Mouse (Mus musculus) lung, embryonic 14.5 days (tissue): ENCODE data around the gene Arsg. TPM values are rescaled to one million over a fixed set of nuclear protein-coding genes. Genes with fewer than 3 reads are reported as not detected.

Experiments used
- ATAC-seq: fragments of 200-750 bp; cut with Nextera tagmentation; 2 replicates; pipeline ENCODE4 v1.8.0; 2017; ENCODE audit warnings: mild to moderate bottlenecking, moderate TSS enrichment, moderate library complexity; ENCODE audit not compliant: insufficient read depth
- DNase-seq: peaks from one replicate; pipeline ENCODE4 v3.0.0-alpha.2; 2015
- H3K27ac ChIP-seq: fragments of 300-500 bp; sonication (generic); 2 replicates; pipeline ENCODE4 v1.5.1; 2014; ENCODE audit warnings: low read depth, mild to moderate bottlenecking, moderate library complexity
- H3K27me3 ChIP-seq: fragments of 300-500 bp; sonication (generic); 2 replicates; pipeline ENCODE4 v1.6.1; 2014; ENCODE audit warnings: low read length, control low read depth; ENCODE audit not compliant: insufficient read depth
- H3K36me3 ChIP-seq: fragments of 300-500 bp; sonication (generic); 2 replicates; pipeline ENCODE4 v1.6.1; 2014; ENCODE audit warnings: control low read depth; ENCODE audit not compliant: insufficient read depth
- H3K4me1 ChIP-seq: fragments of 300-500 bp; sonication (generic); 2 replicates; pipeline ENCODE4 v1.6.1; 2014; ENCODE audit warnings: antibody characterized with exemption, control low read depth; ENCODE audit not compliant: insufficient read depth
- H3K4me2 ChIP-seq: fragments of 300-500 bp; sonication (generic); 2 replicates; pipeline ENCODE4 v1.6.1; 2014; ENCODE audit warnings: mild to moderate bottlenecking
- H3K4me3 ChIP-seq: fragments of 300-500 bp; sonication (generic); 2 replicates; pipeline ENCODE4 v1.5.1; 2014; ENCODE audit warnings: low read depth, low read length
- H3K9ac ChIP-seq: fragments of 300-500 bp; sonication (generic); 2 replicates; pipeline ENCODE4 v1.6.1; 2014
- H3K9me3 ChIP-seq: fragments of 300-500 bp; sonication (generic); 2 replicates; pipeline ENCODE4 v1.6.1; 2016; ENCODE audit warnings: low read depth, low read length, control low read depth
- CTCF ChIP-seq: IDR thresholded peaks from 2 replicates; pipeline ENCODE4 v1.5.1; 2016; ENCODE audit warnings: antibody characterized with exemption, low read depth
- WGBS: fragments of 180-500 bp; shearing (Covaris S2); extraction: QIAGEN DNeasy Blood & Tissue Kit; methylation state at CpG from one replicate; pipeline ENCODE4 v1.1.7; 2014; 5-methylcytosine and 5-hydroxymethylcytosine counted together
- polyA plus RNA-seq: library from polyadenylated mRNA; unstranded; fragments of >200 nt; fragmentation: Nextera tagmentation; extraction: Ambion mirVana; gene quantifications from 2 replicates; pipeline ENCODE4 v1.2.1, GENCODE M21; 2014

Gene Arsg
- polyA plus RNA-seq, 1 experiment from 2014 or later, result 5.3 TPM

DNA sequence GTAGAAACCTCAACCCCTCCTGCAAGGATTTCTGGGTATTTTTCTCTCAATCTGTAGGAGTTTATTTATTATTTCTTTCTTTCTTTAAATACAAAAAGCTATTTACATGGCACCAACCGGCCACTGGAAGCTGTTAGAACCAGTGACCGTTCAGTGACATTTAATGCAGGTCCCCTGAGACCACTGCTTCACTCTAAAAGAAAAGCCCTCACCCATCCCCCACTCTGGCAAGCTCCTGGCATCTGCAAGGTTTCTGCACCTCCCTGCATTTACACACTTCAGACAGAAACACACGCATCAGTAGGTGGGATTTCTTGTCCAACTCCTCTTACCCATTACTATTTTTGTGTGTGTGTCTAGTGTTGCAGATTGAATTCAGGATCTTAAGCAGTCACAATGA, 33.9 kb downstream of the Arsg start:
- H3K27me3 ChIP-seq, result no peaks in the 10 kb centered on the region
- H3K4me1 ChIP-seq, result no peaks in the 10 kb centered on the region
- H3K36me3 ChIP-seq, result no peaks in the 10 kb centered on the region
- H3K4me2 ChIP-seq, result no peak overlapping the region
- H3K27ac ChIP-seq, result no peak overlapping the region
- 43% methylated on average over 3 of the region's 3 CpGs for WGBS
- no peak overlapping the region for H3K9ac ChIP-seq
- no peak overlapping the region for H3K4me3 ChIP-seq
- no peak for ATAC-seq
- TF ChIP-seq CTCF, result no peak
- no peaks in the 10 kb centered on the region for H3K9me3 ChIP-seq
- no peak for DNase-seq

GRCm38 (mm10) chr11:109512995-109513675, 40.0 kb downstream of the Arsg start:
- no peak overlapping the region for H3K9ac ChIP-seq
- ATAC-seq, result no peak
- no peak for DNase-seq
- no peaks in the 10 kb centered on the region for H3K4me1 ChIP-seq
- no peaks in the 10 kb centered on the region for H3K36me3 ChIP-seq
- WGBS, result 81% methylated on average over 16 of the region's 16 CpGs
- no peak overlapping the region for H3K4me2 ChIP-seq
- no peak overlapping the region for H3K4me3 ChIP-seq
- H3K27ac ChIP-seq, result no peak overlapping the region
- H3K9me3 ChIP-seq, result no peaks in the 10 kb centered on the region
- H3K27me3 ChIP-seq, result no peaks in the 10 kb centered on the region
- TF ChIP-seq CTCF, result no peak

DNA sequence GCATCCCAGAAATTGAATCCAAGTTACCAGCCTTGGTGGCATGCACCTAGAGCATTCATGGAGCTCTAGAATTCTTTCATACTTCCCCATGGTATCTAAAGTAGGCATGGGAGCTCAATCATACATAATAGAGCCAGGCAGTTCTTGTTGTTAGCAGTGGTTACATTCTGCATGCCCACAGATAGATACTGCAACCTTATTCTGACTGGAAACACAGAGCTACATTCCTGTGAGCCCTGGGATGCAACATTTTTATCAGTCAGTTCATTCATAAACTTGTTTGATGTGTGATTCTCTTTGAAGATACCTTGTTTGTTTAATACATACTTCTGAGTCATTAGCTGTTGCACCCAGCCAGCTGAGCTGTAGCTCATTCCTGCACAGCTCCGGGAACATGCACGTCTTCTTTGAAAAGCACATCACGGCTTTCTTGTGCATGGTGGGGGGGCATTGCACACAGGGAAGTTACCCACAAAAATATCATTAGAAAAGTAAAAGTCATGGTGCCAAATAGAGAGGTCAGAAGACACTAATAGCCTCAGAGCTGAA, 41.0 kb downstream of the Arsg start:
- WGBS, result 17% methylated on average over 3 of the region's 3 CpGs
- TF ChIP-seq CTCF, result no peak
- Histone ChIP-seq H3K4me2 (no peak overlapping the region), H3K4me3 (no peak overlapping the region), H3K27me3 (no peaks in the 10 kb centered on the region), H3K9me3 (no peaks in the 10 kb centered on the region), H3K4me1 (no peaks in the 10 kb centered on the region), H3K27ac (no peak overlapping the region), H3K36me3 (no peaks in the 10 kb centered on the region), H3K9ac (no peak overlapping the region)
- ATAC-seq (peak; percentile 62), DNase-seq (peak; percentile 58)

GRCm38 (mm10) chr11:109517330-109517729, 44.2 kb downstream of the Arsg start:
- Histone ChIP-seq H3K9ac (no peak overlapping the region), H3K27me3 (no peaks in the 10 kb centered on the region), H3K4me3 (no peak overlapping the region), H3K27ac (no peak overlapping the region), H3K4me2 (no peak overlapping the region), H3K36me3 (no peaks in the 10 kb centered on the region), H3K9me3 (no peaks in the 10 kb centered on the region), H3K4me1 (no peaks in the 10 kb centered on the region)
- 87% methylated on average over 11 of the region's 11 CpGs for WGBS
- no peak for DNase-seq
- no peak for ATAC-seq
- TF ChIP-seq CTCF, result no peak

DNA sequence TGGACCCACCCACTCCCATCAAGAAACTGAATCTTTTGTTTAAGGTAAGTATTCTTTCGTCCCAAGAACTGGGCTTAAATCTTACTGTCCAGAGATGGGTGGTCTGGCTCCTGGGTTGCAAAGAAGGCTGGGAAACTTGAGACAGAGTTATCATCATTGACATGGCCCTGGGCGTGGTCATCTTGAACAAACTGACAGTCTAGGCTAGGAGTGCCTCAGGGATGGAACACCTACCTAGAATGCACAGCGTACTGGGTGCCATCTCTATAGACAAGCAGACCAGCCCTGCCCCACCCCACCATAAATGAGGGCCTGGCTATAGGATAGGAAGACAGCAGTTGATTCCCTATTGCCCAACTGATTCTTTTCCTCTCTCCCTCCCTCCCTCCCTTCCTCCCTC, 44.6 kb downstream of the Arsg start:
- Histone ChIP-seq H3K27ac (no peak overlapping the region), H3K4me1 (no peaks in the 10 kb centered on the region), H3K27me3 (no peaks in the 10 kb centered on the region), H3K4me3 (no peak overlapping the region), H3K9me3 (no peaks in the 10 kb centered on the region), H3K9ac (no peak overlapping the region), H3K36me3 (no peaks in the 10 kb centered on the region), H3K4me2 (no peak overlapping the region)
- 84% methylated on average over 3 of the region's 3 CpGs for WGBS
- TF ChIP-seq CTCF, result no peak
- DNase-seq (no peak), ATAC-seq (no peak)

DNA sequence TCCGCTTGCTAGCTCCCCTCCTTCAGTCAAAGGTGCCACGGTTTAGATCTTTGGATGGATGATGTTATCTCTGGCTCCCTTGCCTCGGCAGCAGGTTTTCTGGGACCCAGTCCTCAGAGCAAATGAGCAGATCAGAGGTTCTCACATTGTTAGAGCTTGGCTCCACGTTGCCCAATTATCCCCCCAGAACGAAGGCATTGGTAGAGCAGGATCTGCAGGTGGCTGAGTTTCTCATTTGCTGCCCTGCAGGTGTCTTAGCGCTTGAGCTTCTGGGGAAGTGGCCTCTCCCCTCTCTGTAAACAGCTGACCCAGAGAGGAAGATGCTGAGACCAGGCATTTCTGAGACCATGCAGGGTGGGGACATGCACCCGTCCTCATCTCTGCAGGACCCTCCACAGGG, 47.8 kb downstream of the Arsg start:
- no peak overlapping the region for H3K27ac ChIP-seq
- H3K27me3 ChIP-seq, result no peaks in the 10 kb centered on the region
- no peak for TF ChIP-seq CTCF
- H3K9me3 ChIP-seq, result no peaks in the 10 kb centered on the region
- no peak overlapping the region for H3K9ac ChIP-seq
- no peak for DNase-seq
- H3K36me3 ChIP-seq, result no peaks in the 10 kb centered on the region
- no peak for ATAC-seq
- no peak overlapping the region for H3K4me2 ChIP-seq
- no peak overlapping the region for H3K4me3 ChIP-seq
- 37% methylated on average over 7 of the region's 7 CpGs for WGBS
- no peaks in the 10 kb centered on the region for H3K4me1 ChIP-seq

DNA sequence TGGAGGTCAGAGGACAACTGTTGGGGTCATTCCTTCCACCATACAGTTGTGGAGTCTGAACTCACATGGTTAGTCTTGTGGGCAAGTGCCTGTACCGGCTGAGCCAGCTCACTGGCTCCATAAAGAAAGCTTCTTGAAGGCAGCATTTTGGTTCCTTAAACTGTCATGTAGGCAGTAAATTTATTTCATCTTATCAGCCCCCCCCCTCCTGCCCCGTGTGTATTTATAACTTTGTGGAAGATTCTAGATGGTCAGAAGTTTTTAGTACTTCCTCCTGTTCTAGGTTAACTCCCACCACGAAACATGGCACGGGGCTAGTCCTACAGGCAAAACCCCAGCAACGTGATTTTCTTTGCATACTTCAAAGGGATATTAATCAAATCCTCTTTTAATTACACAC, 51.7 kb downstream of the Arsg start:
- H3K4me1 ChIP-seq, result no peaks in the 10 kb centered on the region
- no peak overlapping the region for H3K9ac ChIP-seq
- no peaks in the 10 kb centered on the region for H3K9me3 ChIP-seq
- no peak for TF ChIP-seq CTCF
- no peak overlapping the region for H3K27ac ChIP-seq
- H3K4me3 ChIP-seq, result no peak overlapping the region
- no peak overlapping the region for H3K4me2 ChIP-seq
- DNase-seq, result no peak
- ATAC-seq, result no peak
- no peaks in the 10 kb centered on the region for H3K27me3 ChIP-seq
- 75% methylated on average over 5 of the region's 5 CpGs for WGBS
- H3K36me3 ChIP-seq, result no peaks in the 10 kb centered on the region
